Mouse (Mus musculus): ENCODE data around the gene Mrgpra9. TPM values are rescaled to one million over a fixed set of nuclear protein-coding genes. Genes with fewer than 3 reads are reported as not detected.
"Not testable (repeated sequence)": the region's sequence is repeated elsewhere in the genome, so short reads cannot be mapped to it uniquely, and the experiment has no call there.

Gene Mrgpra9
- not detected for total RNA-seq (2021)

- DNase-seq = no peak
- intact Hi-C loops (cut with DNase I) = no loop called here
Observed at GRCm38 (mm10) chr7:47252770-47253169, at the start of gene Mrgpra9. Gene Mrgpra9, minus strand, starts transcription at chr7:47252848.

- DNase-seq = not testable (repeated sequence)
Observed at GRCm38 (mm10) chr7:47299612-47300011, 47.0 kb upstream of the Mrgpra9 start.

GRCm38 (mm10) chr7:47271547-47271946 lies 18.9 kb upstream of the Mrgpra9 start:
- DNase-seq; intact Hi-C loops (cut with DNase I): not testable (repeated sequence)

More at GRCm38 (mm10) chr7:47299612-47300011, 47.0 kb upstream of the Mrgpra9 start:
- intact Hi-C loops (cut with DNase I) = not testable (repeated sequence)

- intact Hi-C loops (cut with DNase I) = no loop called here
Observed at GRCm38 (mm10) chr7:47244658-47245057, 8.0 kb downstream of the Mrgpra9 start.

GRCm38 (mm10) chr7:47204830-47205229 lies 47.8 kb downstream of the Mrgpra9 start, which contains the start of gene Mrgpra6:
Gene Mrgpra6, minus strand, starts transcription at chr7:47204920.
- no peak for DNase-seq
- intact Hi-C loops (cut with DNase I) = no loop called here

More at GRCm38 (mm10) chr7:47244658-47245057, 8.0 kb downstream of the Mrgpra9 start:
- DNase-seq = no peak

GRCm38 (mm10) chr7:47195271-47195670 lies 57.4 kb downstream of the Mrgpra9 start:
- DNase-seq = no peak
- intact Hi-C loops (cut with DNase I) = no loop called here

Other genes starting within 250 kb of the Mrgpra9 start
- 1 to 10 TPM; 7.8 to 9.0 TPM for gene Spty2d1, start 244.4 kb downstream of the Mrgpra9 start, total RNA-seq (2021)
- 10 to 100 TPM; 10.6 to 12.4 TPM for gene Tmem86a, start 202.2 kb downstream of the Mrgpra9 start, total RNA-seq (2021)
- 100 to 1,000 TPM; 138 to 140 TPM for gene Ptpn5, start 119.2 kb downstream of the Mrgpra9 start, total RNA-seq (2021)
- gene Mrgpra6, start 47.9 kb downstream of the Mrgpra9 start, total RNA-seq (2021) = not detected
- not detected for gene Mrgpra1, start 101.4 kb upstream of the Mrgpra9 start, total RNA-seq (2021)
- gene Mrgpra2a, start 199.3 kb upstream of the Mrgpra9 start, total RNA-seq (2021) = not detected